Mouse (Mus musculus) layer of hippocampus, postnatal 25 days (tissue): ENCODE data around the gene Mob4. TPM values are rescaled to one million over a fixed set of nuclear protein-coding genes. Genes with fewer than 3 reads are reported as not detected.
"Not testable (repeated sequence)": the region's sequence is repeated elsewhere in the genome, so short reads cannot be mapped to it uniquely, and the experiment has no call there.

Source experiments
- DNase-seq, 2 experiments: peaks; one replicate each; pipeline ENCODE4 v3.0.0; 2022; ENCODE audit warnings: mixed read lengths in 2 of 2, low spot score in 1 of 2; ENCODE audit errors: extremely low spot score in 1 of 2
- total RNA-seq, 2 experiments: library from RNA; stranded (reverse); gene quantifications; 2 replicates each; pipeline ENCODE4 v1.2.3; 2021

The Mob4 gene
- 10 to 100 TPM; 57.1 to 57.5 TPM for total RNA-seq

DNA sequence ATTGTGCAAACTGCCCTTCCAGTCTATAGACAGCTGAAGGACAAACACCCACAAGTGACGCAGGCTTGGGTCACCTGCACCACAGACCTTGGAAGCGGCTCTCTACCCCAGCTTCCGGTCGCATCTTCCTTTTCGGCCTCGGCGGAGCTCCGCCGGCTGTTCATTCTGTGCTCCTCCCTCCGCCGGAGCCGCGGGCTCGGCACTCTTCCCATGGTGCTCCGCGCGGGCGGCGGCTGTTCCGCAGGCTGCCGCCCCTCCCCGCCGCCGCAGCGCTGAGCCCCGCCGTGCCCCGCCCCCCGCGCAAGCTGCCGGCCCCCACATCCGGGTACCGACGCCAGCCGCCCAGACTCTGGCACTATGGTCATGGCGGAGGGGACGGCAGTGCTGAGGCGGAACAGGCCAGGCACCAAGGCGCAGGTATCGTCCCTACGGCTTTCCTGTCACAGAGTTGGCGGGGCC, at the start of gene Mob4:
TSS of gene Mob4 (plus strand) at position 289 of the 459 bp plus-strand sequence.
- peak; percentile 90 for DNase-seq

GRCm38 (mm10) chr1:55082106-55082505, 48.9 kb upstream of the Mob4 start:
- DNase-seq, result no peak

GRCm38 (mm10) chr1:55085781-55086366, 45.2 kb upstream of the Mob4 start:
- no peak for DNase-seq

GRCm38 (mm10) chr1:55086868-55087400, 44.1 kb upstream of the Mob4 start:
- DNase-seq, result no peak

GRCm38 (mm10) chr1:55087401-55087904, 43.6 kb upstream of the Mob4 start:
- DNase-seq, result peak in 1 of 2 experiments; percentile 37

- peak; percentile 96 to 98 for DNase-seq
Measured at GRCm38 (mm10) chr1:55087932-55088610, 43.0 kb upstream of the Mob4 start, which contains the start of the genes Hspe1 and Hspd1. Gene Hspe1, plus strand, starts transcription at chr1:55088132. Gene Hspd1, minus strand, starts transcription at chr1:55088243.

DNA sequence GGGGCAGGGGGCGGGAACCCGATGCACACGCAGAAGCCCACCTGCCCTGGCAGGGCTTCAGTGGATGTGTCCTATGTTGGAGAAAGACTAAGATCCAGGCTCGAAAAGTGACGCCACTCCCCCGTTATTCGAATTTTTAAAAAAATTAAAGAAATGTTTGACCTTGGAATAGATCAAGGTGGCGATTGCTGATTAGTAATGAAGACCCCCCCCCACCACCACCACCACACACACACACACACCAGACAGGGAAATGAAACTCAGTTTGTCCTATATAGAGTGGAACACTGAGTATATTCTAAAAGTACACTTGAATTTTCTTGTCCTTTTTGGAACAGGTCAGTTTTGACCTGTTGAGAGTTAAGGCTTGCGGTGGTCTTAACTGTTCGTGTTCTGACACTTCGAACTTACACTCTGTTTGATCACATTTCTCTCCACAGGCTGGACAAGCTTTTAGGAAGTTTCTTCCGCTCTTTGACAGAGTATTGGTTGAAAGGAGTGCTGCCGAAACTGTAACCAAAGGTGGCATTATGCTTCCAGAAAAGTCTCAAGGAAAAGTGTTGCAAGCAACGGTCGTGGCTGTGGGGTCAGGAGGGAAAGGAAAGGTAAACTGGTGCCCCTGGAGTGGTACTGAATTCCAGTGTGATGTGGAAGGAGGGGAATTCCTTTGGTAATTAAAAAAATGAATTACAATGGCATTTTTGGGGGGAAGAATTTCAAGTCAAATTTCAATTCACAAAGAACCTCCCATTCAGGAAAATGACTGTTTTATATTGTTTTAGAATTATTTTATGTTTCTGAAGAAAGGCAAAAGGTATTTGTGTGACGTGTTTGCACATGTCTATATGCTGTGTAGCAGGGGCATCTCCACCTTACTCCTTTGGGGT, 42.2 kb upstream of the Mob4 start:
- DNase-seq, result no peak

DNA sequence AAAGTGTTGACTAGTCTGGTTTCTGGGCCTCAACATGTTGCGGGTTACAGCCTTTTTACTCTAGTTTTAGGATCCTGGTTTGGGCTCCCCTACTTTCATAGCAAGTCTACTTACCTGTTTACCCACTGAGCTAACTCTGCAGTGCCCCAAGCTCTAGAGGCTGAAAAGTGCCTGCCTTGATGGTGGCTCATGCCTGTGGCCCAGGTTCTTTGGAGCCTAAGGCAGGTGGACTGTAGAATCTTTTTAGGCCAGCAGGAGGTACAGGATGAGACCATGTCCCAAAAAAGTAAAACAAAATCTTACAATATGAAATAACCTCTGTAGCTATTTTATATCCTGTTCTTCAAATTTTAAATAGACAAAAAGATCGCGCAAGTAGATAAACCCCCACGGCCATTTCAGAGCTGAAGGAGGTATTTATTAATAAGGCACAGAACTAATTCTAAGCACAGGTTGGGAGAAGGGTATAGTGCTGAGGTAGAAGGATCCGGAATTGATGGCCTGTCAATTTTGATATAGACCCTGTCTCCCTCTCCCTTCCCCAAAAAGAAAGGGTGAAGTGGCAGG, 41.5 kb upstream of the Mob4 start:
- DNase-seq, result no peak

- no peak for DNase-seq
Measured at GRCm38 (mm10) chr1:55092056-55092455, 39.0 kb upstream of the Mob4 start.

DNA sequence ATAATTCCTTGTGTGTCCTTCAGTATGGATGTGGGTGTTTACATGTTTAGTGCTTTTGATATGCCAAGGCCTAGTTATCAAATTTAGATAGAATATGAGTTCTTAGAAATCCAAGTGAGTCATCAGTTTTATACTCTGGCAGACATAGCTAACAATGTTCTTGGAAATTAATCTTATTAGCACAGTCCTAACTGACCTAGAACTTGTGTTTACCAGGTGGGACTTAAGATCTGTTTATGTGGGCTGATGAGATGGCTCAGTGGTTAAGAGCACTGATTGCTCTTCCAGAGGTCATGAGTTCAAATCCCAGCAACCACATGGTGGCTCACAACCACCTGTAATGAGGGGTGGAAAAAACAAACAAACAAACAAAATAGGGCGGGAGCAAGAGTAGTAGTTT, 38.6 kb upstream of the Mob4 start:
- DNase-seq, result no peak

GRCm38 (mm10) chr1:55106919-55107585, 24.0 kb upstream of the Mob4 start:
- no peak for DNase-seq

GRCm38 (mm10) chr1:55107644-55108043, 23.4 kb upstream of the Mob4 start:
- no peak for DNase-seq

DNA sequence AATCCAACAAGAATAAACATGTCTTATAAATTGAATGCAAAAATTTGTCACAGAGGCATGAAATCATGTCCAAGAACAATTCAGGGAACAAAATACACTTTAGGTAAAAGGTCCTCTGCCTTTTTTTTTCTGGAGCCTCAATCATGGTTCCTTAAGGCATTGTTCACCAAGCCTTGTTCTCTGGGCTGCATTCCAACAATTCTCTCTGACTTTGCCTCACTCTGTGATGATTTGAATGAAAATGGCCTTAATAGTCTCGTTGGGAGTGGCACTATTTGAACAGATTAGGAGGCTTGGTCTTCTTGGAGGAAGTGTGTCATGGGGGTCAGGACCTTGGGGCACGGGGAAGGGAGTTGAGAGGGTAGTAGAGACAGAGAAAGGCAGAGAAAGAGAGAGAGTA, 22.6 kb upstream of the Mob4 start:
- DNase-seq, result no peak

DNA sequence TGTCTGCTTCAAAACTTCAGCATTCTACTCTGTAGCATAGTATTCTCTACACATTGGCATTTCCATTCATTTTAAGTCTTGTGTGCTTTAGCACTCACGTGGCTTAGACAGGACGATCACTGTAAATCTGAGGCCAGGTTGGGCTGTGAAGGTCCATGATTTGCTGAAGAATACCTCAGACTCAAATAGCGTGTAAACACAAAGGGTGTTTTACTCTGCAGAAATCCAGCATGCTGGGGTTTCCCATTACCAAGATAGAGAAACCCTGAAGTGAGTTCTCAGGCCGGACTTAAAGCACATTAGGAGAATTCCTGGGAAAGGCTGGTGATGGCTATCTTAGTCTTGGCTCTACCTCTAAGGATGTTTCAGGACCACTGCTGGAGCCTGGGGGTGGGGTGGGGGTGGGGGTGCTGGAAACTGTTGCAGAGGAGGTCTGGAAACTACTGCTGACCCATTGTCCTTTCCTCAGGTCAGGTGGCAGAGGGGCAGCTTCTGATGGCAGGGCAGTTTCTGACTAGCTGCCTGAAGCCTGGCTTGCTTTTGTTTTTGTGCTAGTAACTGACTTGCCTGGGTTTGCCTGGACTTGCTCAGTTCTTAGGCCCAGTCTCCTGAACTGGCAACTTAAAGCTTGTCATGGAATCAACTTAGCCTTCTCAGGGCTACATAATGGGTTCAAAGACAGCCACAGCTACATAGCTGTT, 21.8 kb upstream of the Mob4 start:
- DNase-seq, result no peak

DNA sequence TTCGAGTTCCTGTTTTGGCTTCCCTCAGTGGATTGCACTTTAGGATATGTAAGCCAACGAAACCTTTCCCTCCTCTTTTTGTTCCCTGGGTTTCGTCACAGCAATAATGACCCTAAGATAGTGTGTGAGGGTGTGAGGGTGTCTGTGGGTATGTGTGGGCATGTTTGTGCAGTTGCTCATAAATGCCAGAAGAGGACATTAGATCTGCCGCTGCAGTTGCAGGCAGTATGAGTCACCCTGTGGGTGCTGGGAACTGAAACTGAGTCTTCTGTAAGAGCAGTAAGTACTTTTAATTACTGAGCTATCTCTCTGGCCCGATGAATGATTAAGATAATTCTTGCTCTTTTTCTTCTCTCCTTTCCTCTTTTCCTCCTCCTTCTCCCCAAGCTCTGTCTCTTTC, 8.0 kb upstream of the Mob4 start:
- DNase-seq, result no peak

DNA sequence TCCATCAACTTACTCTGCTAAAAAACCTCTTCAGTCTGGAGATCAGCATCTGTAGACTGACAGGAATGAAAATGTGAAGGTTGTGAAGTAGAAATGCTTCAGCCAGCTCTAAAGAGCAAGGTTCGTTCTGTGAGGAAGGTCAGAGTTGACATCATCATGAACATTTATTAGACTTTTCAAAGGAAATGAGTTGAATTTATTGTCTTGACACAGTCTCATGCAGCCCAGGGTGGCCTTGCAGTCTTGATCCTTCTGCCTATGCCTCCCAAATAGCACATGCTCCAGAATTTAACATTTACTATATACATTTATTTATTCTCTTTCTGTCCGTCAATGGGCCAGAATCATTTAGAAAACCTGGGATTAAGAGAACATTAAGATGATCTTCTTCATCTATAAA, 7.5 kb upstream of the Mob4 start:
- DNase-seq, result no peak

DNA sequence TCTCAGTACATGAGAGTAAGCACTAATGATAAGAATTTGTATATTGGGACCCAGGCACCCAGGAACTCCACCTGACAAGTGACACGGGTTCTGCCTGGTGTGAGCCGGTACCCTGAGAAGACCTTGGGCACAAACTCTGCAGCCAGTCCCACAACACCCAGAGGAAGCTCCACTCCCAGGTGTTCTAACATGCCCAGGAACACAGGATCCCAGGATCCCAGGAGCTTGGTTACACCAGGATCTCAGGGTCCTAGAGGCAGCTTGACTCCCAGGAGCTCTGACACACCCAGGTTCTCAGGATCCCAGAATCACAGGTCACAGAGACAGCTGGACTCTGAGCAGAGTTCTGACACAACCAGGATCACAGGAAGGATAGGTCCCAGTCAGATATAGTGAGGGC, 6.9 kb upstream of the Mob4 start:
- not testable (repeated sequence) for DNase-seq

- no peak for DNase-seq
Measured at GRCm38 (mm10) chr1:55129716-55130115, 1.3 kb upstream of the Mob4 start.
